Mouse (Mus musculus) testis, adult 2 months (tissue): ENCODE measurements around the gene Grin2b. TPM values are rescaled to one million over a fixed set of nuclear protein-coding genes. Genes with fewer than 3 reads are reported as not detected.
"Not testable (repeated sequence)": the region's sequence is repeated elsewhere in the genome, so short reads cannot be mapped to it uniquely, and the experiment has no call there.

Source experiments
- H3K27ac ChIP-seq: fragments of 200-500 bp; 2 replicates; pipeline ENCODE4 v1.5.1; 2012; ENCODE audit warnings: low read depth, low read length; ENCODE audit not compliant: control insufficient read depth, insufficient read depth
- H3K27me3 ChIP-seq: fragments of 200-500 bp; 2 replicates; pipeline ENCODE4 v1.6.1; 2012; ENCODE audit warnings: mild to moderate bottlenecking, low read length, moderate library complexity; ENCODE audit not compliant: control insufficient read depth, insufficient read depth
- H3K36me3 ChIP-seq: fragments of 200-500 bp; 2 replicates; pipeline ENCODE4 v1.6.1; 2012; ENCODE audit warnings: mild to moderate bottlenecking, low read length; ENCODE audit not compliant: control insufficient read depth, insufficient read depth
- H3K4me1 ChIP-seq: fragments of 200-500 bp; 2 replicates; pipeline ENCODE4 v1.6.1; 2012; ENCODE audit warnings: low read length; ENCODE audit not compliant: control insufficient read depth, insufficient read depth
- H3K4me3 ChIP-seq: fragments of 200-500 bp; 2 replicates; pipeline ENCODE4 v1.5.1; 2012; ENCODE audit warnings: low read depth, mild to moderate bottlenecking, low read length, moderate library complexity, mixed read lengths; ENCODE audit not compliant: control insufficient read depth
- CTCF ChIP-seq: fragments of 200-500 bp; IDR thresholded peaks from 2 replicates; pipeline ENCODE4 v1.5.1; 2012; ENCODE audit warnings: low read depth, mild to moderate bottlenecking, inconsistent platforms, low read length, moderate library complexity; ENCODE audit not compliant: control insufficient read depth, insufficient read depth, insufficient replicate concordance
- POLR2A ChIP-seq: fragments of 200-500 bp; IDR thresholded peaks from 2 replicates; pipeline ENCODE4 v1.6.1; 2012; ENCODE audit warnings: low read depth, mild to moderate bottlenecking, inconsistent platforms, low read length, moderate library complexity; ENCODE audit not compliant: control insufficient read depth
- polyA plus RNA-seq: library from polyadenylated mRNA; depleted of rRNA; stranded (reverse); fragments of >200 nt; gene quantifications from 2 replicates; pipeline ENCODE4 v1.2.3, GENCODE M21; 2012

Gene Grin2b
- polyA plus RNA-seq, 1 experiment = 5.6 TPM

DNA sequence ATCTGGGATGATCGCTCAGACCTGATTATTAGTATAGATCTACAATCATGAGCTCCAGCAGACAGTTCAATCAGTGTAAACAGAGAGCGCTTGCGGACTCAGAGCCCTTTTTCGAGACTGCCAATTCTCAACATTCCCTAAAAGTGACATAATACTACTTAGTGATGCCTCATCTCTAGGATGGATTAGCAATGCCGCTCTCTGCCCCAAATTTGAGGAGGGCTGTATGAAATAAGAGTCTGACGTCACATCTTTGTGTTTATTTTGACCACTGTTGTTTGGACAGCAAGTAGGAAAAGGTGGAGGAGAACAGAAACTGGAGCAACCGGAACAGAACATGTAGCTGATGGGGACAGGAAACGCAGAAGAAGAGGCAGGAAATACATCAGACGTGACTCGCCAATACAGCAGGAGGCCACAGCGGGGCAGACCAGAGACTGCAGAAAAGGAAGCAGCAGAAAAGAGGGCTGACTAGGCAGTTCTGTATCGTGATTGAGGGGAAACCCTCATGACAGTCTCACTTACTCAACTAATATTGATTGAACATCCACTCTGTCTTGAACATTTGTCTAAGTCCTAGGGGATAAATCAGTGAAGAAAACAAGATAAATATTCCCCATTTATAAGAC is 472.5 kb downstream of the Grin2b start:
- no peaks in the 10 kb centered on the region for H3K27me3 ChIP-seq
- H3K27ac ChIP-seq = no peak overlapping the region
- H3K4me3 ChIP-seq = no peak overlapping the region
- no peaks in the 10 kb centered on the region for H3K36me3 ChIP-seq
- TF ChIP-seq POLR2A = no peak
- TF ChIP-seq CTCF = no peak
- H3K4me1 ChIP-seq = no peaks in the 10 kb centered on the region

DNA sequence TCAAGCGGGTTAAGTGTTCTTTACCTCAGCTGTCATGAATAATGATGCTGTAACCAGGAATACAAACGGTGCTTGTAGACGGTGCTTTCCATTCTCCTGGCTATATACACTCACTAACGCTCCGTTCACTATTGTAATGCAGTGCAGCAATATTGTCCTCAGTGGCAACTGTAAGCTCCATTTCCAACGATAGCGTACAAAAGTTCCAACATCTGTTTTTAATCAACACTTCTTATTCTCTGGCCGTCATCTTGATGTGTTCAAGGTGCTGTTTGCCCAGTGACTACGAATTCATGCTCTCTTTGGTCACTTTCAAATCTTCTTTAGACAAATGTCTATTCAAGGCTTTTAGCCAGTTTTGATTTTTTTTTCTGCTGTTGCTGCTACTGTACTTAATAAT is 480.8 kb downstream of the Grin2b start:
- TF ChIP-seq CTCF = no peak
- TF ChIP-seq POLR2A = no peak
- H3K36me3 ChIP-seq = no peaks in the 10 kb centered on the region
- no peaks in the 10 kb centered on the region for H3K27me3 ChIP-seq
- peaks cover 2% of the 10 kb centered on the region; the same call in 1 of the 2 replicates for H3K4me1 ChIP-seq
- no peak overlapping the region for H3K27ac ChIP-seq
- no peak overlapping the region for H3K4me3 ChIP-seq

DNA sequence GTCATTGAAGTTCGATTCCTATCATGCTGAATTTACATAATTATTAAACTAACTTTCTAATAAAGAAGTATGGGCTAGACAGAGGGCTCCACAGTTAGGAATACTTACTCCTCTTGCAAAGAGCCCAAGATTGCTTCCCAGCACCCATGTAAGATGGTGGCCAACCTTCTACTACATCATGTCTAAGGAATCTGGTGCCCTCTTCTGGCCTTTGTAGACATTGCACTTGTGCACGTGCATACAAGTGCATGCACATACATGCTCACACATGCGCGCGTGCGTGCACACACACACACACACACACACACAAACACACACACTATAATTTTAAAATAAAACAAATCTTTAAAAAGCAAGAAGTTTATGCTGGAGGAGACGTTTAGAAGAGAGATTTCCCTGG is 481.8 kb downstream of the Grin2b start:
- Histone ChIP-seq H3K27me3 (no peaks in the 10 kb centered on the region), H3K27ac (no peak overlapping the region), H3K4me3 (no peak overlapping the region), H3K36me3 (no peaks in the 10 kb centered on the region), H3K4me1 (peaks cover 2% of the 10 kb centered on the region; the same call in 1 of the 2 replicates)
- TF ChIP-seq POLR2A (no peak), CTCF (0 out of 2 replicates have a peak, but pooled peaks have one; percentile 11)

DNA sequence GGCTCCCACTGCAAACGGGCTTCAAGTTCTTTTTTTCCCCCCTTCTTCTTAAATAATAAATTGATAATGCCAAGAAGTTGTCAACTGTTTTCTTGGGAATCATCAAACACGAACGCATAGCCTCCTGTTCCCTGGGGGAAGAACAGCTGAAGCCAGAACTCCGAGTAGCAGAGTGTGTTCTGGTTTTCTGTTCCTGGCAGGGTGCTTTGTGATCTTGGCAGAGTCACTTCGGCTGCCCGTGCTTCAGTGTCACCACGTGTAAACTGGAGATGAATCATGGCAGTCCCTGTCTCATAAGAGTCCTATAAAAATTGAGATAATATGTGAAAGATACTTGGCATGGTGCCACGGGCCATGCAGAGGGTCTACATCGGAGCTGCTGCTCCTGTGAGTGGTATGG is 485.4 kb downstream of the Grin2b start:
- Histone ChIP-seq H3K27ac (no peak overlapping the region), H3K4me1 (peaks cover 2% of the 10 kb centered on the region; the same call in 1 of the 2 replicates), H3K36me3 (no peaks in the 10 kb centered on the region), H3K27me3 (no peaks in the 10 kb centered on the region), H3K4me3 (no peak overlapping the region)
- no peak for TF ChIP-seq POLR2A
- no peak for TF ChIP-seq CTCF

DNA sequence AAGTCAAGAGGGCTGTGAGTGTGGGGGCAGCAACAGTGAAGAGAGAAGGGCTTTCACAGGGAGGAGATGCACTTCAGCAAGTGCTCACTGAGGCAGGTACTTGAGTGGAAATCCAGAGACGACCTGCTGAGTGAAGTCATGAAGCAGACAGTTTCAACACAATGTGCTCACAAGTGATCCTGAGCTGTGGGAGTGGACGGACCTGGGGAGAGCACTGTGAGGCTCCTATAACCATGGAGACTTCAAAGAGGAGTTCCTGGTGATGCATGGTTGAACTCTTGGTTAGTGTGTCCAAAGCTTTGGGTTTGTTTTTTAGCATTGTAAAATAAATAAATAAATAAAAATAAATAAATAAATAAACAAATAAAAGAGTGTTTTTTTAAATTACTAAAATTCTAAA is 489.1 kb downstream of the Grin2b start:
- no peak overlapping the region for H3K4me3 ChIP-seq
- H3K27ac ChIP-seq = no peak overlapping the region
- H3K27me3 ChIP-seq = no peaks in the 10 kb centered on the region
- H3K4me1 ChIP-seq = peaks cover 2% of the 10 kb centered on the region; the same call in 1 of the 2 replicates
- no peak for TF ChIP-seq CTCF
- TF ChIP-seq POLR2A = no peak
- no peaks in the 10 kb centered on the region for H3K36me3 ChIP-seq

DNA sequence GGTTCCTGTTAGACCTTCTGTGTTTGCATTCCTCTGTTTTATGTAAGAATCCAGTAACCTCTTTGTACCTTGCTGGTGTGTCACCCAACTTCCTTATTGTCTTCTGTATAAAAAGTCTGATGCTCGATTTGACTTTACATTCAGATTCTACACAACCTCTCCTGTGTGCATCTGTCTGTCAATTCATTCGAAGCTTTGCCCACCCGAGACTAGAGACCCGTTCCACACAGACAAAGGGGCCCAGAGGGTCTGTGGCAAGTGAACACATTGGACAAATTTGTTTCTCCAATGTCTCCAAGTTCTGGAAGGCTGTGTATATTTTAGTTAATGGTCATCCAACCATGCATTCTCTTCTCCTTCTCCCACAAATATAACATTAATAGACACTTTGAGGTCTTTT is 491.9 kb downstream of the Grin2b start:
- H3K4me1 ChIP-seq, H3K27me3 ChIP-seq, H3K4me3 ChIP-seq, H3K27ac ChIP-seq, H3K36me3 ChIP-seq: not testable (repeated sequence)

DNA sequence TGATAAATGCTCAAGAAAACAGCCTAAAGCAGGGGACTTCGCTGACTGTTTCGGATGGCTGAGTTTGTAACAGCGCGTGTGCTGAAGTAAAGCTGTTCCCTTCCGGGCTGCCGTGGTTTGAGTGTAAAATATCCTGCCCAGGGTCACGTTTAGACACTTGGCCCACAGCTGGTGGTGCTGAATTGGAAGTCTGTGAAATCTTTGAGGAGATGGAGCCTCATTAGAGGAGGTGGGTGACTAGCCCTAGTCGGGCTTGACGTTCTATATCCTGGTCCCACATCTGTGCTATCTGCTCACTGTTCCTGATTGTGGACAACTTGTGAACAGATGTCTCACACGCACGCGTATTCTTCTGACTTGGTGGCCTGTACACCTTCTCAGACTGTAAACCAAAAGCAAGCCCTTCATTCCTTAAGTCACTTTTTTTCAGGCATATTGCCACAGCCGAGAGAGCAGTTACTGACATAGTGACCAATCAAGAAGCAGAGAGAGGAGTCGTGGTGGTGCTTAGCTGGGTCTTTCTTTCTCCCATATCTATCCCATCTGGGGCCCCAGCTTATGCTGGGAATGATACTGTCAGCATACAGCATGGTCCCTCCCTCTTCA is 493.1 kb downstream of the Grin2b start:
- Histone ChIP-seq H3K27me3 (no peaks in the 10 kb centered on the region), H3K4me3 (no peak overlapping the region), H3K4me1 (no peaks in the 10 kb centered on the region), H3K27ac (peak overlapping the region; percentile 51; the same call in 1 of the 2 replicates), H3K36me3 (no peaks in the 10 kb centered on the region)
- TF ChIP-seq CTCF (no peak), POLR2A (no peak)
